Mouse (Mus musculus) forebrain, embryonic 12.5 days (tissue): ENCODE data around the gene Ankrd54. TPM values are rescaled to one million over a fixed set of nuclear protein-coding genes. Genes with fewer than 3 reads are reported as not detected.
A peak's percentile ranks its signal among the peaks of the same experiment; 100 is the strongest.

Experiments used
- ATAC-seq: fragments of 200-750 bp; cut with Nextera tagmentation; 2 replicates; pipeline ENCODE4 v1.8.0; 2017; ENCODE audit warnings: moderate TSS enrichment; ENCODE audit not compliant: low FRiP score
- H3K27ac ChIP-seq: fragments of 300-500 bp; sonication (generic); 2 replicates; pipeline ENCODE4 v1.5.1; 2016; ENCODE audit warnings: mild to moderate bottlenecking
- H3K27me3 ChIP-seq: fragments of 300-500 bp; sonication (generic); 2 replicates; pipeline ENCODE4 v1.6.1; 2016; ENCODE audit warnings: mild to moderate bottlenecking
- H3K36me3 ChIP-seq: fragments of 300-500 bp; sonication (generic); replicated peaks from 2 replicates; pipeline ENCODE4 v1.6.1; 2016; ENCODE audit warnings: mild to moderate bottlenecking
- H3K4me1 ChIP-seq: fragments of 300-500 bp; sonication (generic); 2 replicates; pipeline ENCODE4 v1.6.1; 2016
- H3K4me2 ChIP-seq: fragments of 300-500 bp; sonication (generic); 2 replicates; pipeline ENCODE4 v1.6.1; 2016; ENCODE audit warnings: mild to moderate bottlenecking, moderate library complexity
- H3K4me3 ChIP-seq: fragments of 300-500 bp; sonication (generic); replicated peaks from 2 replicates; pipeline ENCODE4 v1.5.1; 2016; ENCODE audit warnings: mild to moderate bottlenecking
- H3K9ac ChIP-seq: fragments of 300-500 bp; sonication (generic); 2 replicates; pipeline ENCODE4 v1.6.1; 2016; ENCODE audit warnings: mild to moderate bottlenecking
- H3K9me3 ChIP-seq: fragments of 300-500 bp; sonication (generic); 2 replicates; pipeline ENCODE4 v1.6.1; 2016
- WGBS: fragments of 180-500 bp; shearing (Covaris S2); methylation state at CpG from one replicate; pipeline ENCODE4 v1.1.7; 2016; 5-methylcytosine and 5-hydroxymethylcytosine counted together
- polyA plus RNA-seq: library from polyadenylated mRNA; unstranded; fragments of >200 nt; fragmentation: Nextera tagmentation; extraction: Ambion mirVana; gene quantifications from 2 replicates; pipeline ENCODE4 v1.2.1, GENCODE M21; 2016

Gene Ankrd54
- polyA plus RNA-seq, 1 experiment from 2014 or later, result 60.0 TPM

DNA sequence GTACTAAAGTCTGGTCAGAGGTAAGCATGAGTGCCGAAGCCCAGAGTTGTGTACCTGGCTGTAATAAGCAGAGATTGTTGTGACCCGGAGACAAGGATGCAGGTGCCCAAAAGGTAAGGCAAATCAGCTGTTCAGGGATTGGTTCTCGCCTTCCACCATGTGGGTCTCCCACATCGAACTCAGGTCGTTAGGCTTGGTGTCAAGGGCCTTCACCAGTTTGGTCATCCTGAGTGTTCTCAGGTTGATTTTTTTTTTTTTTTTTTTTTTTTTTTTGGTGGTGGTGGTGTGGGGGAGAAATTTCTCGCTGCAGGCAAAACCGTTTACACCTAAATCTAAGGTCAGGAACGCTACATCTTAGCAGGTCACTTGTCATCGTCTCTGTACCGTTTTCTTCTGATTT is 11.8 kb upstream of the Ankrd54 start:
- no peaks in the 10 kb centered on the region for H3K9me3 ChIP-seq
- peak overlapping the region; percentile 82; the same call in 1 of the 2 replicates for H3K9ac ChIP-seq
- ATAC-seq, result no peak
- peak overlapping the region; percentile 90 for H3K4me2 ChIP-seq
- peak overlapping the region; percentile 85 for H3K27ac ChIP-seq
- peaks cover 4% of the 10 kb centered on the region; the same call in 1 of the 2 replicates for H3K27me3 ChIP-seq
- peak overlapping the region; percentile 90 for H3K4me3 ChIP-seq
- H3K4me1 ChIP-seq, result peaks cover 16% of the 10 kb centered on the region
- H3K36me3 ChIP-seq, result peaks cover 31% of the 10 kb centered on the region
- WGBS, result 37% methylated on average over 10 of the region's 10 CpGs

DNA sequence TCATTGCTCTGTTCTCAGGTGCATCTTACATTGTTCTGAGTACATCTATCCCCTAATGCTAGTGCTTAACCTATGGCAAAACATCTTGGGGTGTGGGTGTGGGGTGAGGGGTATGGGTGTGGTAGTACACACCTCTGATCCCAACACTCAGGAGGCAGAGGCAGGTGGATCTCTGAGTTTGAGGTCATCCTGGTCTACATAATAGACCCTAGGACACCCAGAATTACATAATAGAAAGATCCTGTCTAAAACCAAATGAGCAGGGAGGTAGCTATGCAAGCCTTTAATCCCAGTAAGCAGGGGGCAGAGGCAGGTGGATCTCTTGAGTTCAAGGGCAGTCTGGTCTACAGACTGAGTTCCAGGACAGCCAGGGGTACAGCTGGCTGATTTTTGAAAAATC is 11.1 kb upstream of the Ankrd54 start:
- H3K27me3 ChIP-seq, result peaks cover 5% of the 10 kb centered on the region; the same call in 1 of the 2 replicates
- H3K4me1 ChIP-seq, result peaks cover 16% of the 10 kb centered on the region
- no peaks in the 10 kb centered on the region for H3K9me3 ChIP-seq
- no peak for ATAC-seq
- H3K4me2 ChIP-seq, result no peak overlapping the region
- peaks cover 24% of the 10 kb centered on the region for H3K36me3 ChIP-seq
- H3K9ac ChIP-seq, result no peak overlapping the region
- H3K27ac ChIP-seq, result no peak overlapping the region
- H3K4me3 ChIP-seq, result no peak overlapping the region

DNA sequence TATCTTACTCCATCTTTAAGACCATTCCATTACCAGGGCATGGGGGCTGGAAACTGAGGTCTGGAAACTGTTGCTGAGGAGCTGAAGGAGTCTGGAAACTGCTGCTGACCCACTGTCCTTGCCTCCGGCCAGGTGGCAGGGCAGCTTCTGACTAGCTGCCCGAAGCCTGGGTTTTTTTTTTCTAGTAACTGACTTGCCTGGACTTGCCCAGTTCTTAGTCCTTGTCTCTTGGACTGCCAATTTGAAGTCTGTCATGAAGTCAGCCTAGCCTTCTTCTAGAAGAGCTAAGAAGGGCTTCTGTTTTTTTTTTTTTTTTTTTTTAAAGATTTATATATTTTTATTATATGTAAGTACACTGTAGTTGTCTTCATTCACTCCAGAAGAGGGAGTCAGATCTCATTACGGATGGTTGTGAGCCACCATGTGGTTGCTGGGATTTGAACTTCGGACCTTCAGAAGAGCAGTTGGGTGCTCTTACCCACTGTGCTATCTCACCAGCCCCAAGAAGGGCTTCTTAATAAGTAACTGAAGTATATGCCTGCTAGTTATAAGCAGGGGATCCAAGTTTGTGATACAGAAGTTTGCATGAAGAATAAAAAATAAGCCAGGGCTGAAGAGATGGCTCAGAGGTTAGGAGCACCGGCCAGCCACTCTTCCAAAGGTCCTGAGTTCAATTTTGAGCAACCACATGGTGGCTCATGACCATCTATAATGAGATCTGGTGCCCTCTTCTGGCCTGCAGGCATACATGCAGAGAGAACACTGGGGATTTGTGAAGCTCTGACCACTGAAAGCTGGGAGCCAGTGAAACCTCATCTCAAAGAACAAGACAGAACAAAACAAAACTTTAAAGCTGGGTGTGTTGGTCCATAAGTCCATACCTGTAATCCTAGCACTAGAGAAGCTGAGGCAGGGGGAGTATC is 8.7 kb upstream of the Ankrd54 start:
- WGBS, result 67% methylated on average over 5 of the region's 5 CpGs
- Histone ChIP-seq H3K4me1 (peaks cover 13% of the 10 kb centered on the region), H3K36me3 (no peaks in the 10 kb centered on the region), H3K9me3 (no peaks in the 10 kb centered on the region), H3K4me3 (no peak overlapping the region), H3K27ac (no peak overlapping the region), H3K9ac (no peak overlapping the region), H3K4me2 (no peak overlapping the region), H3K27me3 (peaks cover 5% of the 10 kb centered on the region; the same call in 1 of the 2 replicates)
- ATAC-seq, result no peak

DNA sequence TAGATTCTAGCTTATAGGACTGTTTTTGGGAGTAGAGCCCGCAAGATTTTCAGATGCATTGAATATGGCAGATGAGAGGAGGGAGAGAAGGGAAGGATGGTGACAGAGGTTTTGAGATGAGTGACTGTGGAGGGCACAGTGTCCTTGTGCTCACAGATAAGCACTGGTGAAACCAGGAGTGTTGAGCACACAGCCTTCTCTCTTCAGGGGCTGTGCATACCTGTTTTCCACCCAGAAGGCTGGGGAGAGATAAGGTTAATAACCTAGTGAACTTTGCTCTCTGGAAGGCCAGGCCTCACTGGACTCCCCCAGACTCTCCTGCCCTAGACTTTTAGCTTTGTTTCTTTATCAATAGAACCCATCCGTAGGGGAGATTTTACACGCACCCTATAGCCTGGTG is 5.7 kb upstream of the Ankrd54 start:
- H3K36me3 ChIP-seq, result no peaks in the 10 kb centered on the region
- 88% methylated on average over 3 of the region's 3 CpGs for WGBS
- peaks cover 3% of the 10 kb centered on the region; the same call in 1 of the 2 replicates for H3K4me1 ChIP-seq
- no peak overlapping the region for H3K27ac ChIP-seq
- H3K4me2 ChIP-seq, result no peak overlapping the region
- no peaks in the 10 kb centered on the region for H3K9me3 ChIP-seq
- H3K9ac ChIP-seq, result no peak overlapping the region
- no peak for ATAC-seq
- H3K27me3 ChIP-seq, result peaks cover 5% of the 10 kb centered on the region; the same call in 1 of the 2 replicates
- H3K4me3 ChIP-seq, result no peak overlapping the region

DNA sequence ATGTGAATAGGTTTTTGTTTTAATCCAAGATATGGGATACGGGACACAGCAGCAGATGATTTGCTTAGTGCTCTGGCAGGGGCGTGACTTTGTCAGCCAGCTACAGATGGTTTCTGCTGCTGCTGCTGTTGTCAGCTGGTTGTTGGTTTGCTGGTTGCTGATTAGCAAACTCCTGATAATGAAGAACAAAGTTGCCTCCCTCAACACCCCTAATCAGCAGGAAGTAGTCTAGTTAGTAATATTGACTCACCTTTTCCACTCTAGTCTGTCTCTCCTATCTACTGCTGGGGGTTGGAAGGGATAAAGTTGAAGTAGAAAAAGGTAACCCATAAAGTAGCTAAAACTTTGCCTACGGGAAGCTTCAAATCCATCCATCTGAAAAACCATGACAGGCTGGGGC is 4.9 kb upstream of the Ankrd54 start:
- Histone ChIP-seq H3K36me3 (no peaks in the 10 kb centered on the region), H3K9ac (no peak overlapping the region), H3K27me3 (peaks cover 5% of the 10 kb centered on the region; the same call in 1 of the 2 replicates), H3K4me1 (peaks cover 5% of the 10 kb centered on the region; the same call in 1 of the 2 replicates), H3K4me3 (no peak overlapping the region), H3K4me2 (no peak overlapping the region), H3K27ac (no peak overlapping the region), H3K9me3 (no peaks in the 10 kb centered on the region)
- 90% methylated on average over 3 of the region's 3 CpGs for WGBS
- ATAC-seq, result no peak

DNA sequence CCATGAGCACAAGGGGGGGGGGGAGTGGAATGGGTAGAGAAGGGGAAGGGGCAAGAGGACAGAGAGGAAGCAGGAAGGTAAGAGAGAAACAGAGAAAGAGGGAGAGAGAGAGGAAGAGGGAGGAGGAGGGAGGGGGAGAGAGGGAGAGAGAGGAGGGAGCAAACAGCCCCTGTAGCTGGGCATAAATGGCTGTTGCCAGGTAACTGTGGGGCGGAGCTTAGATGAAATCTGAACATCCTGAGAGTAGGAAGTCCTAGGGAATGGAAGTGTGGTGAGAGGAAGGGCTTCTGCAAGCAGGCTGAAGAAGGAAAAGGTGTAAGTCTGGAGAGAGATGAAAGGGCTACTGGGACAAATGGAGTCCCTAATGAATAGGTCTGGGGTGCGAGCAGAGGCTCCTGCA is 3.6 kb upstream of the Ankrd54 start:
- Histone ChIP-seq H3K9me3 (no peaks in the 10 kb centered on the region), H3K36me3 (no peaks in the 10 kb centered on the region), H3K27me3 (peaks cover 5% of the 10 kb centered on the region; the same call in 1 of the 2 replicates), H3K4me3 (no peak overlapping the region), H3K4me2 (no peak overlapping the region), H3K27ac (no peak overlapping the region), H3K9ac (no peak overlapping the region), H3K4me1 (peaks cover 14% of the 10 kb centered on the region)
- 58% methylated on average over 2 of the region's 2 CpGs for WGBS
- ATAC-seq, result no peak

DNA sequence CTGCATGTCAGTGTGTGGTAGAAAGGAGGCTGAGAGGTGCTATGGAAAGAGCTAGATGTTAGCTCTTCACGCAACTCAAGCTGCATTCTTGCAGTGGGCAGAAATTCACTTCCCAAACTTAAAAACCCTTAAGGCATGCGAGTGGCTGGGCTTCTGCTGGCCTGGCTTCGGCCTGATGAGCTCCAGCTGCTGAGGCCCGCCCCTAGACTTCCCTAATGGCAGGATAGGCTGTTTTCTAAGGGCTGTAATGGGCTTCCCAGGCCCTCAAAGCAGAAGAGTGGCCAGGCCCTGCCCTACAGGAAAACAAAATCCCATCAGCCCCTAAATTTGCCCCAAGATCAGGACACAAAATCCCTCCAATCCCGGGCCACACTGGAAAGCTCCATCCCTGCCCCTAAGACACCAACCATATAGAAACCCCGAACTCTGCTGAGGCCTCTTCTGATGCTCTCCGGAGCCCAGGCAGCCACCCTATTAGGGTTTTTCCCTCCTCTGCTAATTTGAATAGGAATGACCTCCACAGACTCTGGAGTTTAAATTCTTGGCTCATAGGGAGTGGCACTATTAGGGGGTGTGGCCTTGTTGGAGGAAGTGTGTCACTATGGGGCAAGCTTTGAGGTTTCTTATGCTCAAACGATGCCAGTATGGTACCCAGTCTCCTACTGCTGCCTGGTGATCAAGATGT is 2.5 kb upstream of the Ankrd54 start:
- H3K4me3 ChIP-seq, result no peak overlapping the region
- H3K27me3 ChIP-seq, result peaks cover 5% of the 10 kb centered on the region; the same call in 1 of the 2 replicates
- peaks cover 7% of the 10 kb centered on the region; the same call in 1 of the 2 replicates for H3K36me3 ChIP-seq
- H3K9me3 ChIP-seq, result no peaks in the 10 kb centered on the region
- no peak overlapping the region for H3K9ac ChIP-seq
- WGBS, result 71% methylated on average over 8 of the region's 8 CpGs
- H3K27ac ChIP-seq, result no peak overlapping the region
- H3K4me2 ChIP-seq, result no peak overlapping the region
- H3K4me1 ChIP-seq, result peaks cover 19% of the 10 kb centered on the region
- no peak for ATAC-seq

DNA sequence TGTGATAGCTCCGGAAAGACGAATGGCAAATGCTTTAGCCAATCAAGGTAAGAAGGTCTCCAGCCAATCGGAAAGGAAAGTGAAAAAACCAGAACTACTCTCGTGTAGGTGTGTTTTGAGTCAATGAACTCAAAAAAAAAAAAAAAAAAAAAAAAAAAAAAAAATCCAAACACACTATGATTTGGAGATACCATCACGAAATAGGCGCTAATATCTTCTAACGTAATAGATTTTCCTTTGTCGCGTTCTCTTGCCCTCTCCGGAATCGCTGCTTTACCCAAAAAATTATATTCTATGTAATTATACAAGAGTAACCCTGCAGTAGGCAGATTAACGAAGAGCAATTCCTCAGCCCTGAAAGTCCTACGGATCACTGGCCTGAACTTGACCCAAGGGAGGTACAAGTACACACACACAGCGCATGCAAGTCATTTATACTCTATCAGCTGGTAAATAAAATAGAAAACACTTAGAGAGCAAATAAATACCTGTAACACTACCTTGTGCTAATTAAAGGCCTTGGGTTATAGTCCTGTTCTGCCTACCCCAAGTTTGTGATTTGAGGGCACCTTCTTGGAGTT is 557 bp upstream of the Ankrd54 start:
- H3K27me3 ChIP-seq, result no peaks in the 10 kb centered on the region
- peak overlapping the region; percentile 56 for H3K4me2 ChIP-seq
- WGBS, result 10% methylated on average over 14 of the region's 14 CpGs
- H3K4me3 ChIP-seq, result peak overlapping the region; percentile 35
- H3K27ac ChIP-seq, result peak overlapping the region; percentile 38; the same call in 1 of the 2 replicates
- no peaks in the 10 kb centered on the region for H3K9me3 ChIP-seq
- no peak for ATAC-seq
- H3K36me3 ChIP-seq, result peaks cover 27% of the 10 kb centered on the region
- peaks cover 19% of the 10 kb centered on the region for H3K4me1 ChIP-seq
- no peak overlapping the region; the same call in 1 of the 2 replicates for H3K9ac ChIP-seq

DNA sequence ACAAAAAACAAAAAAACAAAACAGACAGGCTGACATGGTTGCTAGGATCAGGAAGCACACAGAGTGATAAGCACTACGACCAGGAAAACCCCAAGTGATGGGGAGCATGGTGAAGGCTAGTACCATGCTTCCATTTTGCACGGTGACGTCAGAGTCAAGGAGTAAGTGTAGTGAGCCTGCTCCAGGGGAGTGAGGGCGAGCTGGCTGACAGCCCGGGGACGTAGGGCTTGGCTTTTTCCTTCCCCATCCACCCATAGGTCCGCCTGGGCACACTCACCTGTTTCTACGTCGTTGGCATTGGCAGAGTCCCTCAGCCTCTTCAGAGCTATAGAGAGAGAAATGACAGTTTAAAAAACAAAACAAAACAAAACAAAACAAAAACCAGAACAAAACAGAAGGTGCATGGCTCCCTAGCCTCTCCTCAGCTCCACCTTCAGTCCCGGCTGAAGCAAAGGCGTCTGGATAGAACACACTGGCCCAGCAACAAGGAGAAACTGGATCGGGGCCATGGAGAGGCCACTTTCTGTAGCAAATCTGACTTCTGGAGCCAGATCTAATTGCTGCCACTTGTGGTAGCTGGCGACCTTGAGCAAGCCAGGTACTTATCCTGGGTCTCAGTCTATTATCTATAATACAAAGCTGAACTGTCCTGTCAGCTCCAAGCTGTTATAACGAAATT is 1.7 kb downstream of the Ankrd54 start:
- 86% methylated on average over 14 of the region's 14 CpGs for WGBS
- Histone ChIP-seq H3K4me2 (peak overlapping the region; percentile 71; the same call in 1 of the 2 replicates), H3K4me1 (peaks cover 19% of the 10 kb centered on the region), H3K36me3 (peaks cover 49% of the 10 kb centered on the region), H3K4me3 (no peak overlapping the region), H3K9ac (no peak overlapping the region), H3K9me3 (no peaks in the 10 kb centered on the region), H3K27me3 (no peaks in the 10 kb centered on the region), H3K27ac (no peak overlapping the region)
- no peak for ATAC-seq

DNA sequence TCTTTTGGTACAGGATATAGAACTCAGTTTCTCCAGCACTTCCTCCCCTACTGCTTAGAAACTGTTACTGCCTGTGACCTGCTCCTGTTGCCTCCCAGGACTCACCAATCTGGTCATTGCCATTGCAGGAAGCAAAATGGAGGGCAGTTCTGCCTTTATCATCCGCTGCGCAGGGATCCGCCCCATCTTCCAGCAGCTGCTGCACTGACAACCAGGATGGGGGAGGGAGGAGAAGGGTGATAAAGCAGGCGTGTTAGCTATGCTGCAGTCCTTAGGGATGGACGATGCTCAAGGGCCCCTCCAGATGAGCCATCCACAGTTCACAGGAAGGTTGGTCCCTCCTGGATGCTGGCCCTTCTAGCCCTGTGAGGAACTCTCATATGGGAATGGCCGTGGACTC is 4.8 kb downstream of the Ankrd54 start:
- Histone ChIP-seq H3K4me2 (no peak overlapping the region), H3K36me3 (peaks cover 81% of the 10 kb centered on the region), H3K4me3 (no peak overlapping the region), H3K27me3 (no peaks in the 10 kb centered on the region), H3K9me3 (no peaks in the 10 kb centered on the region), H3K27ac (no peak overlapping the region), H3K4me1 (peaks cover 14% of the 10 kb centered on the region), H3K9ac (no peak overlapping the region)
- WGBS, result 91% methylated on average over 6 of the region's 6 CpGs
- no peak for ATAC-seq

DNA sequence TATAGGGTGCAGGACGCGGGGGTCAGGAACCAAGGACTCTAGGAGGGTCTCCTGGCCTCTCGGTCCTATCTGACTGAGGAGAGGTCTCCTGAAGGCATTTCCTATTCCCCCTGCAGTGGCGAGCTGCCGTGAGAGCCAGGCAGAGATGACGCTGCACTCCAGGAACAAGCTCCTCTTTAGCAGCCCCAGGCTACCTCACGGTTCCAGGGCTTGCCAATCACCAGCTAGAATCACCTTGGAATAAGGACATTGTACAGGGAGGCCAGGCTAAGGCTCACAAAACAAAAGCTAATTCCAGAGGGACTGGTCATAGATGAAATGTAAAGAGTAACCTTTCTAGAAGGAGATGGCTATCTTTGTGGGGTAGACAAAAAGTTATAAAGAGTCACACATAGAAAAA is 6.1 kb downstream of the Ankrd54 start:
- no peaks in the 10 kb centered on the region for H3K27me3 ChIP-seq
- no peak for ATAC-seq
- H3K9ac ChIP-seq, result no peak overlapping the region
- H3K9me3 ChIP-seq, result no peaks in the 10 kb centered on the region
- peaks cover 88% of the 10 kb centered on the region for H3K36me3 ChIP-seq
- 90% methylated on average over 7 of the region's 7 CpGs for WGBS
- H3K4me1 ChIP-seq, result peaks cover 8% of the 10 kb centered on the region
- no peak overlapping the region for H3K27ac ChIP-seq
- H3K4me3 ChIP-seq, result no peak overlapping the region
- H3K4me2 ChIP-seq, result no peak overlapping the region

DNA sequence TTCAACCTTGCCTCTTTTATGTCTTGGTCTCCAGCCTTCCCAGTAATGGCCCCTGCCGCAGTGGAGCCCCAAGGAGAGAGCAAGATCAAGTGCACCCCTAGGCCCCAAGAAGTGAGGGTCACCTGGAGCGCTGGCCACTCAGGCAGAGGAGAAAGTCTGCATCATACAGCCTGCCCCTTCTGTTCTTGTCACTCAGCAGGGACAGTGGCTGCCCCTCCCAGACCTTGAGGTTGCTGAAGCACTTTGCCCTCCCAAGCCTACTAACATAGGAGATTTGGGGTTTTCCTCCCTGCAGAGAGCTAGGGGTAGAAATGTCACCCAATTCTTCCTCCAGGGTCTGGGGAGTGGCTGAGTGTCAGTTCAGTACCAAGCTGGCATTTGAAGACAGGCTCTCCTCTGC is 10.3 kb downstream of the Ankrd54 start:
- Histone ChIP-seq H3K9me3 (no peaks in the 10 kb centered on the region), H3K4me1 (peaks cover 9% of the 10 kb centered on the region), H3K36me3 (peaks cover 53% of the 10 kb centered on the region), H3K9ac (no peak overlapping the region), H3K4me3 (no peak overlapping the region), H3K27ac (no peak overlapping the region), H3K27me3 (peaks cover 8% of the 10 kb centered on the region; the same call in 1 of the 2 replicates), H3K4me2 (no peak overlapping the region)
- ATAC-seq, result no peak
- WGBS, result 84% methylated on average over 2 of the region's 2 CpGs
